Mouse (Mus musculus) lung, postnatal 14 days (tissue): ENCODE measurements around the gene Crb1.
A peak's percentile ranks its signal among the peaks of the same experiment; 100 is the strongest.
"Not testable (repeated sequence)": the region's sequence is repeated elsewhere in the genome, so short reads cannot be mapped to it uniquely, and the experiment has no call there.

ENCODE experiments used
- DNase-seq: peaks from one replicate; pipeline ENCODE4 v3.0.0; 2021

Gene Crb1

GRCm38 (mm10) chr1:139328286-139328685, 48.6 kb downstream of the Crb1 start:
- DNase-seq, result no peak

DNA sequence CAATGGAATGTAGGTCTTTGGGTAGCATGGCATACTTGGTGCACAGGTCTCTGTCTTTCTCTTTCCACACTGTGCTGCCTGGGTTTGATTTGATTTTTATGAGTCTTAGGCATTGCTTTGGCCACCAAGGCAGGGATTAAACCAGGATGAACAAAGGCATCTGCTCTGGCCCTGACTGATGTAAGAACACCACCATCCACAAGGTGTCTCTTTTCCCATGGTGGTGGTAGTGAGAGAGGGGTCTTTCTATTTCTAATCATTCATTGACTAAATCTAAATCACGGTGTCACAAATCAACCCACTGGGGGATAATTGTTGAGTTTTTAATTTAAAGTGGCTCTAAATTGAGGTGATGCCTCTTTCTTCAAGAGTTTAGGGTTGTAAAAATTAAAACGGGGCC, 51.5 kb downstream of the Crb1 start:
- DNase-seq, result no peak

DNA sequence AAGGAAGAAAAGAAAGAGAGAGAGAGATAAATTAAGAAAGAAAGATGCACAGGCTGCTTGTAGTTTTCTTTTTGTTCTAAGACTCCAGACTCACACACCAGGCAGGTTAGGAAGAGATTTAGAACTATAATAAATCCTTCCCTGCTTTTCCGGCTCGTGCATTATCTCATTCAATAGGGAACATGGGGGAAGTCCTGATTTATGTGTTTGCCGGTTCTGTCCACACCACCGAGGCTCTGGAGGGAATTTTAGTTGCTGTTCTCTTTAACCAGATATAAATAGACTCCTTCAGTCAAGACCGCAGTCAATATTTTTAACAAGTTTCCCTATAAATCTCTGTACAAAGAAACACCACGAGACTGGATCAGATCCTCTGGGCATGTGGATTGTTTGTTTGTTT, 57.1 kb downstream of the Crb1 start:
- DNase-seq, result no peak

- DNase-seq, result no peak
Observed at GRCm38 (mm10) chr1:139314297-139314874, 62.5 kb downstream of the Crb1 start.

DNA sequence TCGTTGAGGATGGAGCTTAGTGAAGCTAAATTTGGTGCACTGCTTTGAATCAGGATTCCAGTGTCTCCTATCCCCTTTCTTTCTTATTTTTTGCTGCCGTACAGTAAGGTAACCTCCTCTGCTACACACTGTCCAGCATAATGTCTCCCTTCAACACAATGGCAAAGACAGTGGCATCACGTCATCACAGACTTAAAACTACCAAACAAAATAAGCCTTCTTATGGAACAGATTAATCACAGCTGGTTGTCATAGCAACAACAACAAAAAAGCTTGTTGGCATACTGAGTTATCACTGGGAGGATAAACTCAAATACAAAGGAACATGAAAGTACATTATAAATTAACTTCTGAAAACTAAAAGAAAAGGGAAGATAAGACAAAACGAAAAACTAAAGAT, 68.0 kb downstream of the Crb1 start:
- no peak for DNase-seq

DNA sequence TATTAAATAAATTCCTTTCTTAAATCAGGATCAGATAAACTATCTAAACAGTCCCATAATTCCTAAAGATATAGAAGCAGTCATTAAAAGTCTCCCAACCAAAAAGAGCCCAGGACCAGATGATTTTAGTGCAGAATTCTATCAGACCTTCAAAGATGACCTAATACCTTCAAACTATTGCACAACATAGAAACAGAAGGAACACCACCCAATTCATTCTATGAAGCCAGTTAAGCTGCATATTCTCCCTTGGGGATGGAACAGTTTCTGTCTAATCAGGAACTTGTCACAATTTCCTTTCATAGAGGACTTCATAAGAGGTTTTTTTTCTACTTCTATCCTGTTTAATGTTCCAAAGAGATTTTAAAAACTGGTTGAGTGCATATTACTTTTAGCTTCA, 74.4 kb downstream of the Crb1 start:
- DNase-seq, result not testable (repeated sequence)

GRCm38 (mm10) chr1:139301830-139302229, 75.1 kb downstream of the Crb1 start:
- DNase-seq, result no peak

DNA sequence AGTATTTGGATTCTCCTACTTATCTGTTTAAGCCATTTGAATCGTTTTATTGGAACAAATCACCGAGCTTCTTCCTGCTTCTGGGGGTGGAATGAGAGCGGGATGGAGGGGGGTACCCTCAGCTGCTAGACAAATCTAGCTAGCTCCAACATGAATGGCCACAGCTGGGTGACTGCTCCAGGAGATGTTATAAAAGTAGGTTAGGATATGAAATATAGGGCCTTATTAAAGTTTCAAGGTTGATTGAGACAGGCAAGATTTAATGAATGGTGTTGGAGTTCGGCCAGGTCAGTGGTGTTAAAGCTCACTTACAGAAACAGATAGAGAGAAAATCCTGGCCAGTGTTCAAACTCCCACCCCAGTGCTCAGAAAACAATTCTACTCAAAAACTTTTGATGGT, 84.9 kb downstream of the Crb1 start:
- DNase-seq, result no peak

DNA sequence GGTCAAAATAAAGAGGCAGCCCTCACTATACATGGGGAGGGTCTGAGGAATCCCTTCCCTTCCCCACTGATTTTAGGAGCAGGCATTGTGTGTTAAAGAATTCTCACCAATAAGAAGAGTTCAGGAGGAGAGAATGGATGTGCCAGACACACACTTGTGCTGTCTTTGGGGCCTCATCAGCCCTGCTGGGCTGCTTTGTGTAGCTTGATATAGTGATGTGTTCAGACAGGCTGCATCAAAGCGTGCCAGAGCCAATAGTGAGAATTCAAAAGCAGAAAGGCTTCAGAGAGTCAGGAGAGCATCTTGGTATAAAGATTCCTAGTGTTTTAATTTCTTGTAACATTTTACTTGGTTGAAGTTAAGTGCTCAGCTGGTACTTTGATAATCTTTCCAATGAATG, 85.3 kb downstream of the Crb1 start:
- DNase-seq, result no peak

DNA sequence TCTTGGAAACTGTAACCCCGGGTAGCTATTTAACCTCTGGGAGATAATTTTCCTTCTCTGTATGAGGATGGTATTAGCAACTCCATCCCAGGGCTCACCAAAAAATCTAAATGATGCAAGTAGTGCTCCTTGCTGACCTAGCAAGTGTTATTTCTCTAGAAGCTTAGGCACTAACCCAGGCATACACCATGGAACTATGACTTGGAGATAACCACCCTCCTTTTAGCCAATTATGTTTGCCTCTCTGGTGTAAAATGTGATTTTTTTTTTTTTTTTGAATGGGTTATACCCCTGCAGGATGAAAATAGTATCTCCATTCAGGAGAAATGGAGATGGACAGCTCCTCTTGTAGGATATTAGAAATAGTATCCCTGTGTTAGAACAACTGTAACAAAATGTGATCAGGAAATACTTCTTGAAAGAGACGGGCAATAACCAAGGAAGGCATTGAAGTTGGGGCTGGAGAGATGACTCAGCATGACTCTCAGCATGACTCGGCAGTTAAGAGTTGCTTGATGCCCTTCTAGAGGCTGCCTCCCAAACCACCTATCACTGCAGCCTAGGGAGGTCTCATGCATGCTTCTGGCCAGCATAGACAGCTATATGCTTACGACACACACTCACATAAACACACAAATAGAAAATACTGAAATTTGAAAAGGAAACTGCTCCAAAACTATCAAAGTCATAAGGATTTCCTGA, 100.1 kb downstream of the Crb1 start:
- no peak for DNase-seq

DNA sequence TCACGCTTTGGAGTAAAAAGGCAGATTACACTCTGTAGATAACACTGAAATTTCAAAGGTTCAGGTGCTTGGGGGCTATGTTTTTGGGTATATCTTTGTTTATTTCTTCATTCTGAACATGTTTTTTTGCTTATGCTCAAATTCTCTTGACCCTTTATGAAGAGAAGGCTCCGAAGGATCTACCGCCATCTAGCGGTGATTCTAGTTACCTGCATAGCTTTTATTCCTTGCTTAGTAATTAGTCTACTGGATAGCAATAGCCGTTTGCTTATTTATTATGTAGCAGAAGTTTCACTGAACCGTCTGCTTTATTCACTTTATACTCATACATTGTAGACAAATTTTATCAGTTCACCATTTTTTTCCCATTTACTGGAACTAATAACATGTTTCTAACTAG, 109.1 kb downstream of the Crb1 start:
- DNase-seq, result peak; percentile 49

DNA sequence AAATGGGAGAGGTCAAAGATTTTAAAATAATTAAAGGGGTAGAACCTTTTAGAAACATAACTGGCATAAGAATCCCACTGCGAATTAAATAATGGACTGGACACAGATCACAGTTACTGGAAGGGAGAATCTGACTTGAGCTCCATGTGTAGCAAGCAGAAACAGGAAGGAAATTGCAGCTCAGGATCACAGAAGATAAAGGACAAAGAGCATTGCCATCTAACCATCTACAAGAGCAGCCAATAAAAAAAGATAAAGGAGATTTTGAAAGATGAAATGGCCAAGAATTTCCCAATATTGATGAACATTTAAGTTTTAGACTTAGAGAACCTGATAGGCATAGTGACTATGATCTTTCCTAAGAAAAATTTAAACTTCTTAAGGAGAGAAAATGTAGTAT, 112.7 kb downstream of the Crb1 start:
- DNase-seq, result no peak

DNA sequence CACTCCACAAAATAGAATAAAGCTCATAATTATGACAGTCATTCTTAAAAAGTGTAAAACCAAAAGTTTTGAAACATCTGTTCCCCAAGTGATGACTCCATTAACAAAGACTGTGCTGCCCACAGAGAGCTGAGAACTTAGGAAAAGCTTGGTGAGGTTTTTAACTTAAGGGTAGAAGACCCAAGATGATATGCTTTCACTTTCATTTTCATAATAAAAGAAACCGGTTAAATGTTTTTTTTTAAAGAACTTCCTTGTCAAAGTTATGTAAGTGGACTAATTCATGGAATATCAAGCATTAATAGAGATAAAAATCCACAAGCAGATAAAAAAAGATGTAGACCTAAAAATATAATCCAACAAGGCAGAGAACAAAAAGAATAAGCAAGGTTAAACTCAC, 113.7 kb downstream of the Crb1 start:
- DNase-seq, result no peak

- DNase-seq, result no peak
Observed at GRCm38 (mm10) chr1:139255581-139255980, 121.3 kb downstream of the Crb1 start.

DNA sequence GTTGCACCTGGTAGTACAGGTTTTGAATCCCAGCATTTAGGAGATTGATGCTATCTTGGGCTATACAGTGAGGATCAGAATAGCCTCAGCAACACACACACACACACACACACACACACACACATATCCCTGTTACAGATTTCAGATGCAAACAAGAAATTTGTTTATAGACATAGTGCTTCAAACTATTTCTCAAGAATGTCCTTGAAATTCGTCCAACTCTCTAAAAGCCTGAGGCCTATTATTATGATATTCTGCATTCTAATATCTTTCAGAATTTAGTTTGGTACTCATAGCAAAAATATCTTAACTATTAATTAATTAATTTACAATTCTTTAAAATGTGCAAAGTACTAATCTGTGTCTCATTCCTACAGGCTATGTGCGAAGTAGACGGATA, 124.9 kb downstream of the Crb1 start:
- no peak for DNase-seq

DNA sequence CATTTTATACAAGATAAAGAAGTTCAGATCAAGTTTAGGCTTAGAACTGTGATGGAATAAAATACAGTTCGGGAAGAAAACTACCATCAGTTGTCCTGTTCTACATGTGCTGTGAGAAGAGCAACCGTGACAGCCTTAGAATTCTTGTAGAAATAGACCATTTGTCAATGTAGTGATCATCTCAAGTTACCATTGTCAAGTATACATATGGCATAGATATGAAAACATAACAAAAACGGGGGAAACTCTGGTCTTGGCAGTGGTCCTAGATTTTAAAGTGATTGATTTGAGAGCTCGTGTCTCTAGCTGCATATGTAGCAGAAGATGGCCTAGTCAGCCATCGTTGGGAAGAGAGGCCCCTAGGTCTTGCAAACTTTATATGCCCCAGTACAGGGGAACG, 127.7 kb downstream of the Crb1 start:
- DNase-seq, result no peak

GRCm38 (mm10) chr1:139246723-139247380, 130.0 kb downstream of the Crb1 start:
- DNase-seq, result no peak

DNA sequence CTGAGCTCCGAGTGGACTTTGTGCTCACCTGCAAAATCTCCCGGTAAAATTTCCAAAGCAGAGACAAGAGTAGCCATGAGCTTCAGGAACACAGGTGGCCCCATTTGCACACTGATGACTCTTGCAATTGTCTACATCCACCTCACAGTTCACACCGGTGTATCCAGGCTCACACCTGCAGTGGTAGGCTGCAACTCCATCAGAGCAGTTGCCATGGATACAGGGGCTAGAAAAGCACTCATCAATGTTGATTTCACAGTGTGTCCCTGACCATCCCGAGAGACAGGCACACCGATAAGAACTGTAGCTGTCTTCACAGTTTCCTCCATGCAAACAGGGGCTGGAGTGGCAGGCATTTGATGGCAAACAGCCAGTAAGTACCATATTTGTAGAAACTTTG, 140.1 kb downstream of the Crb1 start:
- no peak for DNase-seq

- peak; percentile 6 for DNase-seq
Observed at GRCm38 (mm10) chr1:139234611-139235568, 142.0 kb downstream of the Crb1 start.

- DNase-seq, result no peak
Observed at GRCm38 (mm10) chr1:139232636-139233035, 144.3 kb downstream of the Crb1 start.

- no peak for DNase-seq
Observed at GRCm38 (mm10) chr1:139224309-139224949, 152.5 kb downstream of the Crb1 start.

DNA sequence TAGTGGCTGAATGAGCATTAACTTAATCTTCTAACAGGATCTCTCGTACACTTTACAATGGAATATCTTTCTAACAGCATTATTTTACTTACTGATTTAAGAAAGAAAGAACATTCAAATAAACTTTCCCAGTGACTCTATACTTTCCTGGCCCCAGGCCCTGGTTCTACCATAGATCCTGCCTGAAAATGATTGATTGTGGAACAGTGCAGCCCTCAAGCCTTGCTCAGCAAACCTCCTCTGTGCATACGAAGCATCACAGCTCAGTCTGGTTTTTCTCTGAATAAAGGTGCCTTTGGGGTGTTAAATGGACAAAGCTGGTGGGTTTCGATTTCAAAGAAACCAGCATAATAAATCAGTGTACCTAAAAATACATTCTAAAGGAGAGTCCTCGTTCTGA, 153.1 kb downstream of the Crb1 start:
- DNase-seq, result no peak

DNA sequence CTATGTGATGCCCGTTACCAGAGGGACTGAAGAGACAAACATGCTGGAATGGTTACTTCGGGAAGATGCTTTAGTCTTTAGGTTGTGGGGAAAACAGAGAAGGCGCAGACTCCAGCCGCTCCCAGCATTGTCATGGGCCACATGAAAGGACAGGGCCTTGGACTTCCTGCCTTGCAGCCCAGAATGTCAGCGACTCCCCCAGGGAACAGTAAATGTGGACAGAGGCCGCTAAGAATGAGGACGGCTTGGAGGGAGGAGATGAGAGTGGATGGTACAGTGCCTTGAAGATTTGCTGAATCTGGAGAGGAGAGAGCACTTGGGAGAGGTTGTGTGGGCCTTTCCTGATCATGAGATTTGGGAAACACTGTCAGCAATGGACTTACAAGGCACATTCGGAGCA, 161.6 kb downstream of the Crb1 start:
- DNase-seq, result no peak
